Mouse (Mus musculus) heart, embryonic 11.5 days (tissue): Measurements from ENCODE around the gene Lum. TPM values are rescaled to one million over a fixed set of nuclear protein-coding genes. Genes with fewer than 3 reads are reported as not detected.

Experiments
- polyA plus RNA-seq: library from polyadenylated mRNA; unstranded; fragments of >200 nt; fragmentation: Nextera tagmentation; extraction: Ambion mirVana; gene quantifications from 2 replicates; pipeline ENCODE4 v1.2.1, GENCODE M21; 2014

Lum gene
- polyA plus RNA-seq, 1 experiment from 2014 or later, result 26.2 TPM

Other genes starting within 250 kb of the Lum start
- 70.0 and 72.2 TPM in 2 replicates for gene Dcn, start 85.5 kb upstream of the Lum start, polyA plus RNA-seq
- 0.07 TPM in 1 of 2 replicates, not detected in the other for gene Kera, start 41.8 kb downstream of the Lum start, polyA plus RNA-seq
- gene Epyc, start 78.9 kb downstream of the Lum start, polyA plus RNA-seq, result 0.23 and 0.30 TPM in 2 replicates
- not detected in 2 replicates for gene Ccer1, start 127.9 kb downstream of the Lum start, polyA plus RNA-seq
- not detected in 2 replicates for gene C030005K15Rik, start 161.6 kb downstream of the Lum start, polyA plus RNA-seq